Mouse (Mus musculus) cerebellum, adult 2 months (tissue): ENCODE measurements around the gene Cabin1. TPM values are rescaled to one million over a fixed set of nuclear protein-coding genes. Genes with fewer than 3 reads are reported as not detected.

Source experiments
- DNase-seq, 2 experiments: peaks; one replicate each; pipeline ENCODE4 v3.0.0; 2021
- H3K27ac ChIP-seq: fragments of 200-500 bp; 2 replicates; pipeline ENCODE4 v1.5.1; 2012; ENCODE audit warnings: low read length, control low read depth, inconsistent platforms; ENCODE audit not compliant: insufficient read depth
- H3K27me3 ChIP-seq: fragments of 200-500 bp; 2 replicates; pipeline ENCODE4 v1.6.1; 2012; ENCODE audit warnings: inconsistent platforms, mild to moderate bottlenecking, low read length, moderate library complexity; ENCODE audit not compliant: control insufficient read depth, insufficient read depth
- H3K4me1 ChIP-seq: fragments of 200-500 bp; 2 replicates; pipeline ENCODE4 v1.6.1; 2011; ENCODE audit warnings: low read length; ENCODE audit not compliant: control insufficient read depth, insufficient read depth
- H3K4me3 ChIP-seq: fragments of 200-500 bp; replicated peaks from 2 replicates; pipeline ENCODE3; 2011; ENCODE audit warnings: mild to moderate bottlenecking, low read depth, low read length, control low read depth; ENCODE audit not compliant: insufficient read depth
- CTCF ChIP-seq: fragments of 200-500 bp; IDR thresholded peaks from 2 replicates; pipeline ENCODE4 v1.5.1; 2011; ENCODE audit warnings: low read depth, mild to moderate bottlenecking, control low read depth, low read length, moderate library complexity, borderline replicate concordance; ENCODE audit not compliant: insufficient read depth
- POLR2A ChIP-seq: fragments of 200-500 bp; IDR thresholded peaks from 2 replicates; pipeline ENCODE4 v1.6.1; 2011; ENCODE audit warnings: low read length, control low read depth, borderline replicate concordance; ENCODE audit not compliant: insufficient read depth
- WGBS: fragments of 180-500 bp; shearing (Covaris S2); methylation state at CpG from one replicate; pipeline ENCODE4 v1.1.7; 2018; 5-methylcytosine and 5-hydroxymethylcytosine counted together
- polyA plus RNA-seq: library from polyadenylated mRNA; depleted of rRNA; stranded (reverse); fragments of >200 nt; gene quantifications from 2 replicates; pipeline ENCODE4 v1.2.3, GENCODE M21; 2012

Gene Cabin1
- polyA plus RNA-seq, 1 experiment: 48.6 TPM

GRCm38 (mm10) chr10:75666451-75667030, 97.6 kb downstream of the Cabin1 start:
- no peaks in the 10 kb centered on the region for H3K27me3 ChIP-seq
- TF ChIP-seq POLR2A (no peak), CTCF (no peak)
- H3K4me3 ChIP-seq: peak overlapping the region; percentile 87
- 10% methylated on average over 4 of the region's 4 CpGs for WGBS
- H3K27ac ChIP-seq: peak overlapping the region; percentile 97
- DNase-seq: peak; percentile 58 to 61
- H3K4me1 ChIP-seq: peaks cover 48% of the 10 kb centered on the region

GRCm38 (mm10) chr10:75664673-75665270, 99.4 kb downstream of the Cabin1 start:
- TF ChIP-seq CTCF: no peak
- no peak for TF ChIP-seq POLR2A
- Histone ChIP-seq H3K4me1 (peaks cover 62% of the 10 kb centered on the region), H3K27ac (no peak overlapping the region), H3K4me3 (no peak overlapping the region), H3K27me3 (no peaks in the 10 kb centered on the region)
- DNase-seq: no peak
- 45% methylated on average over 6 of the region's 6 CpGs for WGBS

- H3K27me3 ChIP-seq: no peaks in the 10 kb centered on the region
- no peak overlapping the region for H3K4me3 ChIP-seq
- TF ChIP-seq POLR2A (0 out of 2 replicates have a peak, but pooled peaks have one; percentile 25), CTCF (0 out of 2 replicates have a peak, but pooled peaks have one; percentile 5)
- WGBS: 13% methylated on average over 4 of the region's 4 CpGs
- peak; percentile 84 to 92 for DNase-seq
- peak overlapping the region; percentile 96 for H3K27ac ChIP-seq
- peaks cover 52% of the 10 kb centered on the region for H3K4me1 ChIP-seq
Measured at GRCm38 (mm10) chr10:75662575-75662974, 101.6 kb downstream of the Cabin1 start.

- TF ChIP-seq CTCF (no peak), POLR2A (no peak)
- Histone ChIP-seq H3K27ac (peak overlapping the region; percentile 96), H3K4me3 (no peak overlapping the region), H3K27me3 (no peaks in the 10 kb centered on the region), H3K4me1 (peaks cover 52% of the 10 kb centered on the region)
- 32% methylated on average over 3 of the region's 3 CpGs for WGBS
- DNase-seq: peak in 1 of 2 experiments; percentile 42
Measured at GRCm38 (mm10) chr10:75661876-75662275, 102.3 kb downstream of the Cabin1 start.

- Histone ChIP-seq H3K27me3 (no peaks in the 10 kb centered on the region), H3K27ac (peak overlapping the region; percentile 96), H3K4me1 (peaks cover 52% of the 10 kb centered on the region), H3K4me3 (no peak overlapping the region)
- WGBS: 19% methylated on average over 6 of the region's 6 CpGs
- TF ChIP-seq CTCF (no peak), POLR2A (no peak)
- DNase-seq: peak; percentile 57 to 61
Measured at GRCm38 (mm10) chr10:75661381-75661780, 102.8 kb downstream of the Cabin1 start.

- H3K27me3 ChIP-seq: no peaks in the 10 kb centered on the region
- peaks cover 30% of the 10 kb centered on the region for H3K4me1 ChIP-seq
- WGBS: 84% methylated on average over 7 of the region's 7 CpGs
- TF ChIP-seq POLR2A (no peak), CTCF (no peak)
- H3K4me3 ChIP-seq: no peak overlapping the region
- DNase-seq: no peak
- no peak overlapping the region for H3K27ac ChIP-seq
Measured at GRCm38 (mm10) chr10:75657772-75658171, 106.4 kb downstream of the Cabin1 start.

- Histone ChIP-seq H3K27me3 (no peaks in the 10 kb centered on the region), H3K27ac (no peak overlapping the region), H3K4me3 (no peak overlapping the region), H3K4me1 (peaks cover 30% of the 10 kb centered on the region)
- no peak for DNase-seq
- 87% methylated on average over 5 of the region's 5 CpGs for WGBS
- TF ChIP-seq CTCF (no peak), POLR2A (no peak)
Measured at GRCm38 (mm10) chr10:75657165-75657564, 107.0 kb downstream of the Cabin1 start.

GRCm38 (mm10) chr10:75654053-75654452, 110.1 kb downstream of the Cabin1 start:
- no peak overlapping the region for H3K27ac ChIP-seq
- TF ChIP-seq POLR2A (no peak), CTCF (no peak)
- no peak overlapping the region for H3K4me3 ChIP-seq
- DNase-seq: no peak
- H3K27me3 ChIP-seq: no peaks in the 10 kb centered on the region
- peaks cover 29% of the 10 kb centered on the region for H3K4me1 ChIP-seq
- WGBS: 89% methylated on average over 4 of the region's 4 CpGs
